Mouse (Mus musculus) right cerebral cortex, adult 18-20 months (tissue): ENCODE results near the gene Csf2rb2.
"Not testable (repeated sequence)": the region's sequence is repeated elsewhere in the genome, so short reads cannot be mapped to it uniquely, and the experiment has no call there.

Experiments
- DNase-seq: peaks from one replicate; pipeline ENCODE4 v3.0.0; 2022; ENCODE audit warnings: mixed read lengths

Csf2rb2 gene

GRCm38 (mm10) chr15:78305341-78305933 lies at the start of gene Csf2rb2:
TSS of gene Csf2rb2 (minus strand) at chr15:78305721.
- no peak for DNase-seq

GRCm38 (mm10) chr15:78354958-78355357 lies 49.4 kb upstream of the Csf2rb2 start:
- DNase-seq: peak; percentile 35

GRCm38 (mm10) chr15:78351586-78352165 lies 46.2 kb upstream of the Csf2rb2 start:
- DNase-seq: no peak

- no peak for DNase-seq
Measured at GRCm38 (mm10) chr15:78344567-78344966, 39.0 kb upstream of the Csf2rb2 start.

GRCm38 (mm10) chr15:78343683-78344082 lies 38.2 kb upstream of the Csf2rb2 start:
- DNase-seq: no peak

- DNase-seq: not testable (repeated sequence)
Measured at GRCm38 (mm10) chr15:78340919-78341318, 35.4 kb upstream of the Csf2rb2 start.

GRCm38 (mm10) chr15:78339627-78340423 lies 34.3 kb upstream of the Csf2rb2 start:
- DNase-seq: peak; percentile 63

- DNase-seq: no peak
Measured at GRCm38 (mm10) chr15:78334380-78334779, 28.9 kb upstream of the Csf2rb2 start.

GRCm38 (mm10) chr15:78332981-78333380 lies 27.5 kb upstream of the Csf2rb2 start:
- no peak for DNase-seq

GRCm38 (mm10) chr15:78331523-78332340 lies 26.2 kb upstream of the Csf2rb2 start:
- no peak for DNase-seq

- no peak for DNase-seq
Measured at GRCm38 (mm10) chr15:78330706-78331105, 25.2 kb upstream of the Csf2rb2 start.

- DNase-seq: not testable (repeated sequence)
Measured at GRCm38 (mm10) chr15:78329972-78330371, 24.5 kb upstream of the Csf2rb2 start.

- no peak for DNase-seq
Measured at GRCm38 (mm10) chr15:78328520-78329097, 23.1 kb upstream of the Csf2rb2 start.

GRCm38 (mm10) chr15:78327753-78328341 lies 22.3 kb upstream of the Csf2rb2 start:
- DNase-seq: not testable (repeated sequence)

GRCm38 (mm10) chr15:78326747-78327146 lies 21.2 kb upstream of the Csf2rb2 start:
- no peak for DNase-seq

GRCm38 (mm10) chr15:78325671-78326339 lies 20.3 kb upstream of the Csf2rb2 start, which contains the start of gene Csf2rb:
TSS of gene Csf2rb (plus strand) at chr15:78325752.
- DNase-seq: no peak

- DNase-seq: no peak
Measured at GRCm38 (mm10) chr15:78324294-78324693, 18.8 kb upstream of the Csf2rb2 start.

- DNase-seq: no peak
Measured at GRCm38 (mm10) chr15:78323366-78323765, 17.8 kb upstream of the Csf2rb2 start.

GRCm38 (mm10) chr15:78320825-78321496 lies 15.4 kb upstream of the Csf2rb2 start:
- DNase-seq: peak; percentile 64

- DNase-seq: not testable (repeated sequence)
Measured at GRCm38 (mm10) chr15:78318338-78319171, 13.0 kb upstream of the Csf2rb2 start.
